In the genomic region with DNA sequence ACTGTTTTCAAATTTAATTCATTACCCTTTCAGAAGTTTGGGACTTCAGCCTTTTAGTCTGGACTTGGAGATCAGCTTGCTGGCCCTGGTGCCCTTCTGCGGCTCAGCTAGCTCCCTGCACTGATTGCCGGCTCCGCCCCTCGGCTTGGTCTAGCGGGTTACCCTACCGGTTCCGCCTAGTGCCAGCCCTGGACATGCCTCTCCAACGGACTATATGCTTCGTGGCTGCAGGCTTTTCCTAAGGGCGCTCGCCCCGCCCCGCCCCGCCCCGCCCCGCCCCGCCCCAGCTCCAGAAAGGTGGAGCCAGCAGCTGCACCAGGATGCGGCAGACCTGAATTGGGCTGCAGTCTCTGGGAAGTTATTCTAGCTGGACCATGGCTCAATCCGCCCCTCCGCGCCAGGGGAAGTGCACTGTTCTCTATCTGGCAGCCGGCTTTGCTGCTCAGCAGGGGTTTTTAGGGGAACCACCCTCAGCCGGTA, we compare ENCODE assay signal across 8 mouse cellular contexts. TPM values are rescaled to one million over a fixed set of nuclear protein-coding genes. Genes with fewer than 3 reads are reported as not detected.
DNase-seq lines count a peak whose midpoint lies in the region; ATAC-seq lines count a peak whose summit lies in the region.

No protein-coding gene starts in this region.

- peak overlapping the region; percentile 22 for H3K4me3 ChIP-seq in hindbrain, embryonic 14.5 days (replicated peaks; ENCODE audit: low read length)

- H3K9ac ChIP-seq in hindbrain, embryonic 14.5 days = peak overlapping the region; percentile 46

- peak overlapping the region; percentile 58 for H3K4me2 ChIP-seq in hindbrain, embryonic 14.5 days (replicated peaks)

- H3K9me3 ChIP-seq in hindbrain, embryonic 14.5 days (ENCODE audit: control insufficient read depth, low read length) = 0 out of 2 replicates have a peak, but pooled peaks cover 5% of the 10 kb centered on the region

- peak; percentile 77 to 82 for DNase-seq in adrenal gland, adult 18-20 months (ENCODE audit: low spot score in 2 of 2)
- peak; percentile 83 to 91 for DNase-seq in cerebellum, postnatal 25 days
- DNase-seq in frontal cortex, postnatal 36 days (ENCODE audit: low spot score in 2 of 2) = peak; percentile 55 to 67
- peak; percentile 46 for DNase-seq in hindbrain, embryonic 14.5 days (ENCODE audit: low spot score)
- DNase-seq in left cerebral cortex, postnatal 25 days (ENCODE audit: low spot score in 2 of 2) = peak; percentile 37 to 66
- peak; percentile 57 for DNase-seq in right cerebral cortex, postnatal 25 days

- no peaks in the 10 kb centered on the region for H3K27me3 ChIP-seq in hindbrain, embryonic 14.5 days (ENCODE audit: control insufficient read depth, insufficient read depth, low read length)

- ATAC-seq in hindbrain, embryonic 14.5 days (ENCODE audit: low FRiP score) = peak; percentile 59; the same call in 1 of the 2 replicates
- peak; percentile 71 for ATAC-seq in megakaryocyte progenitor cell, adult 5-6 weeks (replicated peaks; ENCODE audit: poor library complexity)
- ATAC-seq in activated CD4-positive, CD25-positive, alpha-beta regulatory T cell, adult 4 months = no peak

- no peaks in the 10 kb centered on the region for H3K4me1 ChIP-seq in hindbrain, embryonic 14.5 days (replicated peaks; ENCODE audit: control insufficient read depth, insufficient read depth, low read length)

- H3K36me3 ChIP-seq in hindbrain, embryonic 14.5 days (replicated peaks; ENCODE audit: control insufficient read depth, insufficient read depth) = no peaks in the 10 kb centered on the region

- intact Hi-C loops in left cerebral cortex, postnatal 25 days (cut with DNase I) = no loop called here

- H3K27ac ChIP-seq in hindbrain, embryonic 14.5 days = no peak overlapping the region

- WGBS in hindbrain, embryonic 14.5 days = under 1% methylated on average over 23 of the region's 23 CpGs

RNA-seq across cellular contexts. Expression of gene Tufm, which starts 4.7 kb away (rescaled TPM):
- 100 to 1,000 TPM; 221 to 235 TPM for total RNA-seq in adrenal gland, adult 18-20 months (2021)
- 116 and 136 TPM in 2 replicates for polyA plus RNA-seq in hindbrain, embryonic 14.5 days (2014; fragmentation: Nextera tagmentation; extraction: Ambion mirVana)
- total RNA-seq in left cerebral cortex, postnatal 25 days (2021) = 10 to 100 TPM; 76.3 to 92.6 TPM
- 89.9 and 97.9 TPM in 2 replicates for total RNA-seq in megakaryocyte progenitor cell, adult 5-6 weeks (2015)
- total RNA-seq in megakaryocyte progenitor cell, adult 5-6 weeks (2017) = 85.6 and 89.2 TPM in 2 replicates
- polyA plus RNA-seq in activated CD4-positive, CD25-positive, alpha-beta regulatory T cell, adult 4 months (2017; shearing (Covaris generic)) = 10 to 100 TPM; 71.2 to 78.9 TPM

RNA-seq across cellular contexts. Expression of gene Sh2b1, which starts 7.2 kb away (rescaled TPM):
- 10 to 100 TPM; 56.2 to 60.8 TPM for total RNA-seq in adrenal gland, adult 18-20 months (2021)
- polyA plus RNA-seq in hindbrain, embryonic 14.5 days (2014; fragmentation: Nextera tagmentation; extraction: Ambion mirVana) = 60.3 and 64.1 TPM in 2 replicates
- 10 to 100 TPM; 74.1 to 78.9 TPM for total RNA-seq in left cerebral cortex, postnatal 25 days (2021)
- 33.4 and 36.3 TPM in 2 replicates for total RNA-seq in megakaryocyte progenitor cell, adult 5-6 weeks (2015)
- 19.3 and 20.1 TPM in 2 replicates for total RNA-seq in megakaryocyte progenitor cell, adult 5-6 weeks (2017)
- polyA plus RNA-seq in activated CD4-positive, CD25-positive, alpha-beta regulatory T cell, adult 4 months (2017; shearing (Covaris generic)) = 10 to 100 TPM; 14.5 to 15.9 TPM

RNA-seq across cellular contexts. Expression of gene Atp2a1, which starts 19.5 kb away (rescaled TPM):
- 10 to 100 TPM in 1 of 2 experiments, not detected in 1; 10.0 TPM for total RNA-seq in adrenal gland, adult 18-20 months (2021)
- polyA plus RNA-seq in hindbrain, embryonic 14.5 days (2014; fragmentation: Nextera tagmentation; extraction: Ambion mirVana) = 0.30 and 0.31 TPM in 2 replicates
- total RNA-seq in left cerebral cortex, postnatal 25 days (2021) = under 1 TPM; 0.32 to 0.39 TPM
- not detected in 2 replicates for total RNA-seq in megakaryocyte progenitor cell, adult 5-6 weeks (2015)
- total RNA-seq in megakaryocyte progenitor cell, adult 5-6 weeks (2017) = not detected in 2 replicates
- polyA plus RNA-seq in activated CD4-positive, CD25-positive, alpha-beta regulatory T cell, adult 4 months (2017; shearing (Covaris generic)) = under 1 TPM in 1 of 2 experiments, not detected in 1; 0.18 TPM

RNA-seq across cellular contexts. Expression of gene Atxn2l, which starts 20.8 kb away (rescaled TPM):
- 100 to 1,000 TPM in 1 of 2 experiments, 10 to 100 TPM in 1; 99.5 to 111 TPM for total RNA-seq in adrenal gland, adult 18-20 months (2021)
- polyA plus RNA-seq in hindbrain, embryonic 14.5 days (2014; fragmentation: Nextera tagmentation; extraction: Ambion mirVana) = 72.6 and 73.7 TPM in 2 replicates
- 100 to 1,000 TPM; 114 TPM for total RNA-seq in left cerebral cortex, postnatal 25 days (2021)
- 86.9 and 88.6 TPM in 2 replicates for total RNA-seq in megakaryocyte progenitor cell, adult 5-6 weeks (2015)
- 29.0 and 29.5 TPM in 2 replicates for total RNA-seq in megakaryocyte progenitor cell, adult 5-6 weeks (2017)
- 10 to 100 TPM; 14.7 to 18.8 TPM for polyA plus RNA-seq in activated CD4-positive, CD25-positive, alpha-beta regulatory T cell, adult 4 months (2017; shearing (Covaris generic))

RNA-seq across cellular contexts. Expression of gene Rabep2, which starts 53.9 kb away (rescaled TPM):
- total RNA-seq in adrenal gland, adult 18-20 months (2021) = 10 to 100 TPM; 42.2 to 43.2 TPM
- 18.9 and 20.2 TPM in 2 replicates for polyA plus RNA-seq in hindbrain, embryonic 14.5 days (2014; fragmentation: Nextera tagmentation; extraction: Ambion mirVana)
- total RNA-seq in left cerebral cortex, postnatal 25 days (2021) = 10 to 100 TPM; 10.8 to 14.4 TPM
- 4.0 and 4.9 TPM in 2 replicates for total RNA-seq in megakaryocyte progenitor cell, adult 5-6 weeks (2015)
- total RNA-seq in megakaryocyte progenitor cell, adult 5-6 weeks (2017) = 12.9 and 19.5 TPM in 2 replicates
- 10 to 100 TPM; 35.4 to 48.2 TPM for polyA plus RNA-seq in activated CD4-positive, CD25-positive, alpha-beta regulatory T cell, adult 4 months (2017; shearing (Covaris generic))
